Mouse (Mus musculus) adipose tissue, adult 10 weeks (tissue): ENCODE measurements around the gene Thap3. TPM values are rescaled to one million over a fixed set of nuclear protein-coding genes. Genes with fewer than 3 reads are reported as not detected.

Experiments used
- polyA plus RNA-seq: library from polyadenylated mRNA; stranded (reverse); fragments of 350-450 nt; fragmentation: Illumina TruSeq; extraction: RNeasy Lipid Tissue Mini Kit (QIAGEN cat#74804); gene quantifications from one replicate; pipeline ENCODE4 v1.2.3, GENCODE M21; 2014; ENCODE audit warnings: low read depth, low replicate concordance

Thap3 gene
- 40.2 TPM for polyA plus RNA-seq

GRCm38 (mm10) chr4:151988342-151989109 lies at the start of gene Thap3:
TSS of gene Thap3 (minus strand) at chr4:151988997.

GRCm38 (mm10) chr4:152038225-152038984 lies 49.6 kb upstream of the Thap3 start, which contains the start of gene Tas1r1:
TSS of gene Tas1r1 (minus strand) at chr4:152038568.

GRCm38 (mm10) chr4:152027524-152027923 lies 38.7 kb upstream of the Thap3 start, which contains the start of gene Zbtb48:
TSS of gene Zbtb48 (minus strand) at chr4:152027671.

GRCm38 (mm10) chr4:152008622-152009075 lies 19.9 kb upstream of the Thap3 start, which contains the start of gene Klhl21:
TSS of gene Klhl21 (plus strand) at chr4:152008803.

GRCm38 (mm10) chr4:151996173-151996950 lies 7.6 kb upstream of the Thap3 start, which contains the start of gene Phf13:
TSS of gene Phf13 (minus strand) at chr4:151996258.

GRCm38 (mm10) chr4:151933505-151934214 lies 55.1 kb downstream of the Thap3 start, which contains the start of gene Dnajc11:
TSS of gene Dnajc11 (plus strand) at chr4:151933691.

Other genes starting within 250 kb of the Thap3 start
- gene Camta1, start 127.1 kb downstream of the Thap3 start, polyA plus RNA-seq: 33.3 TPM
- 39.0 TPM for gene Dnajc11, start 55.3 kb downstream of the Thap3 start, polyA plus RNA-seq
- gene Phf13, start 7.3 kb upstream of the Thap3 start, polyA plus RNA-seq: 17.1 TPM
- 16.3 TPM for gene Klhl21, start 19.8 kb upstream of the Thap3 start, polyA plus RNA-seq
- gene Zbtb48, start 38.7 kb upstream of the Thap3 start, polyA plus RNA-seq: 8.5 TPM
- gene Tas1r1, start 49.6 kb upstream of the Thap3 start, polyA plus RNA-seq: 2.2 TPM
- gene Nol9, start 50.3 kb upstream of the Thap3 start, polyA plus RNA-seq: 18.6 TPM
- gene Plekhg5, start 83.5 kb upstream of the Thap3 start, polyA plus RNA-seq: 27.6 TPM
- 6.8 TPM for gene Tnfrsf25, start 126.9 kb upstream of the Thap3 start, polyA plus RNA-seq
- 71.0 TPM for gene Espn, start 163.4 kb upstream of the Thap3 start, polyA plus RNA-seq
- gene Hes2, start 169.9 kb upstream of the Thap3 start, polyA plus RNA-seq: 0.38 TPM
- 37.1 TPM for gene Acot7, start 189.1 kb upstream of the Thap3 start, polyA plus RNA-seq